Mouse (Mus musculus): ENCODE results near the gene Tnfaip2.

The Tnfaip2 gene

DNA sequence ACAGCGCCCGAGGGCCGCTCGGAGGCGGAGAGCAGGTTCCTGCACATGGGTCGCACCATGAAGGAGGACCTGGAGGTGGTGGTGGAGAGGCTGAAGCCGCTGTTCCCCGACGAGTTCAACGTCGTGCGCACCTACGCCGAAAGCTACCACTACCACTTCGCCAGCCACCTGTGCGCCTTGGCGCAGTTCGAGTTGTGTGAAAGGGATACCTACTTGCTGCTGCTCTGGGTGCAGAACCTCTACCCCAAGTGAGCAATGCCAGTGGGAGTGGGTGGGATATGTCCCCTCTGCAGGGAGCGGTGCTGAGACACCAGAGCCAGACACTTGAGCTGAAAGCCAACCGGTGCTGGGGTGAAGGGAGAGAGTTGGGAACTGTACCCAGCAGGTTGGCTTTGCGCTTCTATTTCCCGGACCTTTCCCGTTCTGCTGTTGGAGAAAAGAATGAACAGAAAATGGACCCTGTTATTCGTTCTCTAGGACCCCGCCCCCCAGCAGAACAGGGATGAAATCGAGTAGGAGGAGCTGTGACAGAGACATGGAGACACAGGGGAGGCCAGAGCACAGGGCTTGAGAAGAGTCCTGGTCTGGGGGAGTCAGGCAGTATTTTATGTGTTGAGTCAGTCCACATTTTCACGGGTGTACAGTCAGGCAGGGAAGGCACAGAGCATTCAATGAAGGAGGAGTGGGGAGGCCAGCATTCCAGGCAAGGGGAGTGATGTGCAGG lies 3.8 kb downstream of the Tnfaip2 start:
- no peak for DNase-seq

DNA sequence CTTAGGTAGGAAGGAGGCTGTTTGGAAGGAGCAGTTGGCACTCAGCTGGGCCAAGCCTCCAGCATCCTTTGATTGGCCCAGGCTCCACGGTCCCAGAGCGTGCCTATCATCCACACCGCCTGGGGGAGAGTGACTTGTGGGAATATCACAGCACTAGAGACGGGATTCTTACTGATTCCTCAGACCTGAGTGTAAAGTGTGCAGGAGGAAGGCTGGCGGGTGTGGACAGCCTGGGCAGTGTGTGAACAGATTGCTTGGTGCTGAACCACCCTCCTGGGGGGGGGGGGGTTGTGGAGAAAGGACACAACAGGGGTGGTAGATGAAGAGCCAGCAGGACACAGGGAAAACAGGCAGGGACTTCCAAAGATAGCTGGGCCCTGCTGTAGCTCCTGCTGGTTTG lies 4.5 kb downstream of the Tnfaip2 start:
- DNase-seq, result no peak

DNA sequence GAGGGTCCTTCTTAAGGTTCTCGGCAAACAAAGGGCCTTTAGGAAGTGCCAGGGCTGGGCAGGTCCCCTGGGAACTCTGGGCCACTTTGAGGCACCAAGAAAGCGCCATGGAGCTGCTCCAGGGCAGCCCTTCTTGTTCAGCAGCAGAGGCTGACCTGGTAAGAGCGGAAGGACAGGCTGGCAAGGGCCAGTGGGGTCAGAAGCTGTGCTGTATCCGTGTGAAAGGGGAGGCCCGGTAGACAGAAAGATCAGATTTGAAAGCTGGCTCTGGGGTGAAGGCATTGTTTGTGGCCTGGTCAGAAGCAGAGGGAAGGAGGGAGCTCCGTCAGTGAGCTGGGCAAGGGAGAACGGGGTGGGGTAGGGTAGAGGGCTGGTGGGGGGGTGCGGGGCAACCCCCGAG lies 5.1 kb downstream of the Tnfaip2 start:
- no peak for DNase-seq

DNA sequence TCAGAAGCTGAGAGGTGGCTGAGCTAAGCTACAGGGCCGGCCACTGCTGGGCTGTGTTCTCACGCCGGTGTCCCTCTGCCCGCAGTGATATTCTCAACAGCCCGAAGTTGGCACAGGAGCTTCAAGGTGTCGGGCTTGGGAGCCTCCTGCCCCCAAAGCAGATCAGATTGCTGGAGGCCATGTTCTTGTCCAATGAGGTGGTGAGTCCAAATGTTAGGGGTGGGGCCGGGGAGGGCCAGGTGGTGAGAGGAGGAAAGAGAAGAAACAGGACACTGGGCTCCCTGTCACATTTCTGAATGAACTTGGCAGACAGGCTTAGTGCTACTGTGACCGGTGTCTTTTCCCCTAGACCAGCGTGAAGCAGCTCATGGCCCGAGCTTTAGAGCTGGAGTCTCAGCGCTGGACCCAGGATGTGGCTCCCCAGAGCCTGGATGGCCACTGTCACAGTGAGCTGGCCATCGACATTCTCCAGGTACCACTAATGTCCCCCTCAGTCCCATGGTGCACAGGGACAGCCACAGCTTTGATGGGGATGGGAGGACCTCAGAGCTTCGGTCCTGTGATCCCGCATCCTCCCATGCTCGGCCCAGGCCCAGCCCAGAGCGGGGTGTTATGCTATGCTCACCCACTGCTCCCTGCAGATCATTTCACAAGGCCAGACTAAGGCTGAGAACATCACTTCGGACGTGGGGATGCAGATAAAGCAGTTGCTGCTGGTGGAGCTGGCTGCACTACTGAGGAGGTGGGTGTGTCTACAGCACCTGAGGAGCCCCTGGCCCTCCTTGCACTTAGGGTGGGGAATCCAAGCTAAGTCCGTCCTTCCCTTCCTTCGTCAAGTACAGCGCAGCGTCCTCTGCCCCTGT lies 5.9 kb downstream of the Tnfaip2 start:
- DNase-seq, result no peak

DNA sequence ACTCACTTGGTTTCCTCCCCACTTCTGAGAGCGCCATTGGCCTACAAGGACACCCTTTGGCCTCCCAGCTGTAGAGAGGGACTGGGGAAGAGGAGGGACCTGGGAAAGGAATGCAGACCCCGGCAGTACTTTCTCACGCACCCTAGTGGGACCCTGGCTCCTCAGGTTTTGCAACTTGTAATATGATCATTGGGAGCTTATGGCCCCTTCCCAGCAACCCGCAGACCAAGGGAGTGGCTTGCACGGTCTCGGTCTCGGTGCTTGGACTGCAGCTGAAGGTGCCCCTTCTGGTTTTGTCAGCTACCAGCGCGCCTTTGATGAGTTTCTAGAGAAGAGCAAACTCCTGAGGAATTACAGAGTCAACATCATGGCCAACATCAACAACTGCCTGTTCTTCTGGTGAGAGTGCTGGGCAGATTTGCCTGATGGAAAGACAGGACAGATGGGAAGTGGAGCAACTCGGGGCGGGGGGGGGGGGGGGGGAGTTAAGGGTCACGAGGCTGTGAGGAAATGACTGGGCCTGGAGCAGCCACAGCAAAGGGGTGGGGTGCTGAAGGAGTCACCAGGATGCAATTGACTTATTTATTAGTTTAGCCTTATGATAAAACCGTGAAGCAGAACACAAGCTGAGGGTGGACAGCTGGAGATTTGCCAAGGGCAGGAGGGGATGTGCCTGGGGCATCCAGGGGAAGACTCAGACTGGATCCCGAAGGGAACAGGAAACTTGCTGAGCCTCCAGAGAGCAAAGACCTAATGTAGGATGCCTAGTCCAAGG lies 6.8 kb downstream of the Tnfaip2 start:
- no peak for DNase-seq

DNA sequence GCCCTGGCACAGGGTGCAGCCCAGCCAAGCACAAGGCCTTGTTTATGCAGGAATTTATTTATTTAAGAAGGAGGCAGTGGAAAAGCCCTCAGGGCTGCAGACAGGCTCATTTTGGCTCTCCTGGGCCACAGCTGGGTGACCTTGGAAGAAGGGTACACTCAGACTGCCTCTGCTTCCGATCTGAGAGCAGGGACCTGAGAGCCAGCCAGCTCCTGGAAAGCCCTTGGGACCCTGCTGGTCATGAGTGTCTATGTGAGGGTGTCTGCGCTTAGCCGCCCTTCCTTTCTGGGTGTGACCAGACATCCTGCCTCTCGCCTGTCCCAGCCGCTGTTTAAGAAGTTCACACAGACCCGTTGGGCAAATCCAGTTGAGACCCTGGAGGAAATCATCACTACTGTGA lies 8.1 kb downstream of the Tnfaip2 start:
- DNase-seq, result no peak

DNA sequence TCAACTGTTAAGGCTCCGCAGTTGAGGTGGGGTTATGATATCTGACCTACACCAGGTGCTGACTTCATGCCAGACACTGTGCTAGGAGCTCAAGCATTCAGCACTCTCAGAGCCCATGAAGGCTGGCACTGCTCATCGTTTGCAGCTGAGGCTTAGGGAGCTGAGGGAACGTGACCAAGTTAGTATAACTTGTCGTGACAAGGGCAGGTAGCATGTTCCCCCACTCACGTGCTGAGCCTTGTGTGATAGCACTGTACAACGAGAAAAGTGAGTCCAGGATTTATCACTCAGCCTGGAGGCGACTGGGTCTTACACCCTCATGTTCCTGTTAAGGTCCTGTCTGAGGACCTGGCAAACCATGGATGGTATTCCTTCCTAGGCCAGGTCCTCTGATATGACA lies 9.3 kb downstream of the Tnfaip2 start:
- no peak for DNase-seq

DNA sequence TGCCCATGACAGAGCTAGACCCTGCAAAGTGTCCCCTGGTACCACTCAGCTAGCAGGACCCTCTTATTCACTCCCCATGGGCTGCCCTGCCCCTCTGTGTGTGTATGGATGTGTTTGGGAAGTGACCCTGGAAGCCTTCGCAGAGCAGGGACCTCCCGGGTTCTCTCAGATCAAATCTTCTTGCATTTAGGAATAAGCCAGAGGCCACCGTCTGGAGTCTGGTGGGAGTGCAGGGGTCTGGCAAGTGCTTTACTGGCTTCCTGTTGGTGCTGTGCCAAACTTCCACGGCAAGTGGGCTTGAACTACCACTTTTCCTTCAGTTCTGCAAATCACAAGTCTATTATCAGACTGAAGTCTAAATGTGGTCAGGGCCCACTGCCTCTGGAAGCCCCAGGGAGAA lies 11.8 kb downstream of the Tnfaip2 start:
- no peak for DNase-seq

DNA sequence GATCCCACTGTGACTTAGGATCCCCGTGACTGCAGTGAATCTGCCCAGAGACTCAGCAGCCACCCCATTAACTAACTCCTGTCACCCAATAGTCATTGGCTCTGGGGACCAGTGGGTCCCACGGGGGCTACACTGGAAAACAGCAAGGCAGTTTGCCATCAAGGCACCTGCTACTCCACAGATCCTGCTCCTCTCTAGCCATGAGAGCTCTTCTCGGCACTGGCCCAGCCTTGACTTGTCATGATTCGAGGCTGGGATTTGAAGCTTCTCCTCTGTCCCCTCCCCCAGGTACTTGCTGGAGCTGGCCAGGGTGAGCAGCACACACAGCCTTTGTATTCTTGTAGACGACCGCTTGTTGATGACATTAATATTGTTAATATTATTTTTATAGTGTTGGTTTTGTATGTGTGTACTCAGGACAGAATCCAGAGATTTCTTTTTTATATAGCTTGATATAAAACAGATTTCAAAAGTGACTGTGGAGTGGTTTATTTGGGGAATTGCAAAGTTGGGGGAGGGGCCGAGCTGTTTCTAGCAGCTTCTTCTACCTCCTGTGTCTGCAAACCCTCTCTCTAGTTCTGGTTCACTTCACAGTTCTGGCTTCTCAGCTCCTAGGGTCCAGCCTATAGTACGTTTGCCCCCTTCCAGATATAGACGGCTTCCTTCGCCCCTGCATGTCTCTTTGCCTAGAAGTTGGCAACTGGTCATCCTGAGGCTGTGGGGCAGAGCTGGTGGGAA lies 12.4 kb downstream of the Tnfaip2 start:
- DNase-seq, result no peak

DNA sequence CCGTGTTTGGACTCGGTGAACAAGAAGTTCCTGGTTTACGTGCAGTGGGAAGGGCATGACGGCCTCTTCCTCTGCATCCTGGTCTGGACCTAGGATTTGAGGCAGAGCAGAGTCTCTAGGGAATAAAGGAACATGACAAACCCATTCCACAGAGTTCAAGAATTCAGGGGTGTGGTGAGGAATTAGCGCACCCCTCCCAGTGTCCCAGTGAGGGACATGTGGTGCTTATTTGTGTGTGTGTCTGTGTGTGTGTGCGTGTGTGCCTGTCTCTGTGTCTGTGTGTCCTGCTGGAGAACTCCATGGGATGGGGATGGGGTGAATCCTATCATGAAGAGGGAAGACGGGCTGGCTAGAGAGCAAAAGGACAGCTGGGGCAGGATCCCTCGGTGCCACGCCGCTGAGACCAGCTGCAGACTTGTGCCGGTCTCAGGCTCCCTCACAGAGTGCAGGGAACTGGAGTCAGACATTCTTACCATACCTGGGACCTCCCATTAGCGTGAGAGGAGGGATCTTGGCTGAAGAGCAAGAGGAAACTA lies 13.1 kb downstream of the Tnfaip2 start:
- no peak for DNase-seq

DNA sequence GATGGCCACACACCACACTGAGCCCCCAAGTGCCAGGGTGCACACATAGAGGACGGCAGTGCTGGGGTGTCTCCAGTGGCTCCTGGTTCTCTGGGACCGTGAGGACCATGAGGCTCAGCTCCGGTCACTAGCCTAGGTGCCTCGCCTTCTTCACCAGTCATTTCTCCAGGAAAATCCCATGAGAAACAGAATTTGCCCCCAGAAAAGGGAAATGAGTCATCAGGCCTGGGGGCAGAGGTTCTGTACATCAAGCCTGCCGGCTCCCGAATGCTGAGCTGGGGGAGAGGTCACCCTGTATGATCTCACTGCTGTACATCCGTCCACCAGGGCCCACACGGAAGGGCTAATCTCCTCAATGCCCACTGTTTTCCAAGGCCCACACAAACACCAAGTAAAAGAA lies 13.6 kb downstream of the Tnfaip2 start:
- no peak for DNase-seq

DNA sequence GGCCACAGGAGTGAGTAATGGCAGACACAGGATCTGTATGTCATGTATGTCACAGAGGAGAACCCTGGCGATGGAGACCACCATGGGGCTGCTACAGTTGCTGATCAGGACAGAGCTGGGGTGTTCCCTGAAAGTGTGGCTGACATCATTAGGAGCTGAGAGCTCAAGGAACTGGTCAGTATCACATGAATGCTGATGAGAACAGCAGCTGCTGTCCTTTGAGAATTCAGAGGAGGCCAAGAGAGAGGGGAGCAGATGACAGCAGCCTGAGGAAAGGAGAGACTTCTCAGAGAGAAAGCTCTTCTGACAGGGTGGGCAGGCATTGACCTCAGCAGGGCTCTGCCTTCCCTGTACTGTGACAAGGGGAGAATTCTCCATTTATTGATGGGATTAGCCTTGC lies 15.5 kb downstream of the Tnfaip2 start:
- no peak for DNase-seq

DNA sequence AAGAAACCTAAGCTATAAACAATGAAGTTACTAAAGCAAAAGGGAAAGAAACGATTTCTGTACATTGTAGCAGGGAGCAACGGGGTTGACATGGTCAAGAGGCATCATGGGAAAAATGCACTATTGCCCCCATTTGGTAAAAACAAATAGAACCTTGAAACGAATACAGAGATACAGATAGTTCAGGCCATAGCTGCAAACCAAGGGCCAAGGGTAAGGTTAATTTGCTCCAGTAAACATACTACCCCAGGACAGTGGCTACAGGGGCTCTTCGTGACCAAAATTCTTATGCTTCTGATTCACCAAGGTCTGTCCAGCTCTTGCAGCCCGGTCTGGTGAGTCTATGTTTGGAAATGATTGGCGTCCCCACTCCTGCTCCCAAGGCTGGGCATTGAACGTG lies 21.3 kb downstream of the Tnfaip2 start:
- no peak for DNase-seq

DNA sequence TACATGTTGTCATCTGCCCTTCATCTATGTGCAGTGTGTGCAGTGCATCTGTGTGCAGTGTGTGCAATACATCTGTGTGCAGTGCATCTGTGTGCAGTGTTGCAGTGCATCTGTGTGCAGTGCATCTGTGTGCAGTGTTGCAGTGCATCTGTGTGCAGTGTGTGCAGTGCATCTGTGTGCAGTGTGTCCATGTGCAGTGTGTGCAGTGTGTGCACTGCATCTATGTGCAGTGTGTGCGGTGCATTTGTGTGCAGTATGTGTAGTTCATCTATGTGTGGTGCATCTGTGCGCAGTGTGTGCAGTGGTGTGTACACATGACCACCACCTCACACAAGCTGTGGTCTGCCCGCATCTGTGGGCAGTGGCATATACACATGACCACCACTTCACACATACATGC lies 24.1 kb downstream of the Tnfaip2 start:
- DNase-seq, result no peak

DNA sequence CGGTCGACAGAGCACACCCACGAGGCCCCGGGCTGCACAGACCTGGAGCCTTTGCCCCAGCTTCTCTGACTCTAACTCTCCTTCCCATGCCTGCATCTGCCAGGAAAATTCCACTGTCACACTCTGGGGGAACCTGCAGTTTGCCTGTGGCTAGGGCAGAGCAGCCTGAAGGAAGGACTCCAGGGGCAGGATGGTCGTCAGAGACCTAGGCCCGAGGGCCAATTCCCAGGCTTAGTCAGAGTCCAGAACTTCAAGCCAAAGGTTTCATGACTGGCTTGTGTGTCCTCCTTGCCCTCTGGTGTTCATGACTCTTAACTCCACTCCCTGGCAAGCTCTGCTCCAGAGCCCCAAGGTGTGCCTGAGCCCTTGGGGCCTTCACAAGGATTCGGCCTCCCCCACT lies 25.9 kb downstream of the Tnfaip2 start:
- DNase-seq, result no peak

DNA sequence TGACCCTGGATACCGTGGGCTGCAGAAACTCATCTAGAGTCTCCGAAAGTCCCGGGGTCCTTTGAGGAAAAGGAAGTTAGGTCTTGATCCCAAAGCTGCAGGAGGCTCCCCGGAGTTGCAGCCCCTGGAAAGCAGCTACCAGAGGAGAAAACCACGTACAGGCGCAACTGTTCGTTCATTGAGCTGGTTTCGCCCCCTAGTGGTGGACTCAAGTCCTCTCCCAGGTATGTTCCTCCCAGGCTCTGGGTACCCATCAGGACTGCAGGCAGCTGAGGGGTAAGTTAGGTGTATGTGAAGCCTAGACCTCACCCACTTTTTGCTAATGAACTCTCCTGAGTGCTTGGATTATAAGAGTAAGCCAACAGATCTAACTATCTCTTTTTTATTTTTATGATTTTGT lies 27.2 kb downstream of the Tnfaip2 start:
- DNase-seq, result peak; percentile 81

DNA sequence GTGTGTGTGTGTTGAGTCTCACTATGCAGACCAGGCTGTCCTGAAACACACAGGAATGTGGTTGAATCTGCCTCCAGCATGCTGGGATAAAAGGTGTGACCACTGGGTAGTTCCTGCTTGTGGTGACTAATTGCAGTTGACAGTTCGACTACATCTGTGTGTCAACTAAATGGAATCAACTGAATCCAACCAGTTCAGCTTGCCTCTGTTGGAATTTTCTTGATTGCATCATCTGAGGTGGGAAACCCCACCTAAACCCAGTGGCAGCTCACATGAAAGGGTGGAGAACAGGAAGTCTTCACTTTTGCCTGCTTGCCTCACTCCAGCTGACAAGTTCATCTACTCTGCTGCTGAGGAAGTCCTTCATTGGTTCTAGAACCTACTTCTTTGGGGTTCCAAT lies 28.9 kb downstream of the Tnfaip2 start:
- DNase-seq, result no peak

DNA sequence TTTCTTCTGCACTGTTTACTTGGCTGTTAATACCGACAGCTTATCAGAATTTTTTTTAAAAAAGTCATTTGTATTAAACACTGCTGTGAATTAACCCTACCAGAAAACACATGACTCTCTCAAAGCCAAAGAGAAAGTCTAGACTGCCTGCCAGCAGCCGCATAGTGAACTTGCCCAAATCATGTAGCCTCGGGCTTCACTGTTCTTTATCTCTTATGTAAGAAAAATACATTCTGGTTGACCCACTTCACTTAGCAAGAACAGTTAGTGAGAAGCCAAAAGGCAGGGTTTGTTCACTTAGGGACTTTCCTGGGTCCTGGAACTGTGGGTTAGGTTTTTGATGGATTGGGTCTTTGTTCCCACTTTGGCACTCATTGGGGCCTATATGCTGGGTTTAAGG lies 29.5 kb downstream of the Tnfaip2 start:
- DNase-seq, result no peak

DNA sequence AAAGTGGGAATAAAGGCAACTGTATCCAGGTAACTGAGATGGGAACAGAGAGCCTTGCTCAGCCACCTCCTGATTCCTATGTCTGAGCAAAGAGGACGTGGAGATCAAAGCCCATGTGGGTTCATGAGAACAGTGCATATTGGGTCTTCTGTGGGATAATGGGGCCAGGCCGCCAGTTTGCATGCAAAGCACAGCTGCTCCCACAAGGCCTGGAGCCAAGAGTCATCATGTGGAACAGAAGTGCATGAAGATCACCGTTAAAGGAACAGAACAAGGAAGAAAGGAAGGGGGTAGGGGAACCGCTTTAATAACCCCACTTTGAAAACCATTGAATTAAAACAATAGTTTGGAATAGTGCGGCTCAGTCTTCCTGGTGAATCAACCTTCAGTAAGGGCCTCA lies 30.6 kb downstream of the Tnfaip2 start:
- no peak for DNase-seq

DNA sequence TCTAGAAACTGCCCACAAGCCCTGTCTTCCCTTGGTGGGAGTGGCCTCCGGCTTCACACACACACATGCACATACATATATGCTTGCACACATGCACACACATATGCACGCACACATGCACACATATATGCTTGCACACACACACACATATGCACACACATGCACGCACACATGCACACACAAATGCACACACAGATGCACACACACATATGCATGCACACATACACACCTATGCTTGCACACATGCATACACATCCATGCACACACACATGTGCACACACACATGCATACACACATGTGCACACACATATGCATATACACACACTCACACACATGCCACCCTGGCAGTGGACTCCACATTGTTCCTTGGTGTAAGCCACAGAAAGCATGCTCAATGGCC lies 32.1 kb downstream of the Tnfaip2 start:
- no peak for DNase-seq

DNA sequence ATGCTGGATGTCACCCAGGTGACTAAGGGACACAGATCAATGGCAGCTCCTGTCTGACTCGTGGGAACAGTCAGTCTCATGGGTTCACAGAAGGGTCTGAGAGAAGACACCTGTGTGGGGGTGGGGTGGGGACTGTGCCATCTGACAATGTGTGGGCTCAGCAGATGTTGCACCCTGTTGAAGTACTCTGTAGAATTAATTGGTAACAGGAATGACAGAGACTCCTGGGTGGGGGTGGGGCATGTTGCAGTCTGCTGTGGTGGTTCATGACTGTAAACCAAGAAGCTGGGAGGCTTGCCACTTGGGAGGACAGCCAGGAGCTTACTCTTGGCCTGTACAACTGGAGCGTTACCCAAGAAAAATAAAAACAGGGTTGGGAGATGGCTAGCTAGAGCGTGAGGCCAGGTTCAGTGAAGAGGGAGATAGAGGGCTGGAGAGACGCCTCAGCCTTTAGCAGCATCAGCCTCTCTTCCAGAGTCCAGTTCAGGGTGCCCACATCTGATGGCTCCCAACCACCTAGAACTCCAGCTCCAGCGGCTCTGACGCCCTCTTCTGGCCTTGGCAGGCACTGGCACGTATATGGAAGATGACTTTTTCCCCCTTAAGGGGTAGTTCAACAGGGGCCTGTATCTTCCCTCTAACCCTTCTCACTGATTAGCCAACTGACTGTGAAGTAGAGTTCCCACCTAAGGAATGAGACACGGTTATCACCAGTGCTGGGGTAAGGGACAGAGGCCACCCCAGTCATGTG lies 32.8 kb downstream of the Tnfaip2 start:
- no peak for DNase-seq

DNA sequence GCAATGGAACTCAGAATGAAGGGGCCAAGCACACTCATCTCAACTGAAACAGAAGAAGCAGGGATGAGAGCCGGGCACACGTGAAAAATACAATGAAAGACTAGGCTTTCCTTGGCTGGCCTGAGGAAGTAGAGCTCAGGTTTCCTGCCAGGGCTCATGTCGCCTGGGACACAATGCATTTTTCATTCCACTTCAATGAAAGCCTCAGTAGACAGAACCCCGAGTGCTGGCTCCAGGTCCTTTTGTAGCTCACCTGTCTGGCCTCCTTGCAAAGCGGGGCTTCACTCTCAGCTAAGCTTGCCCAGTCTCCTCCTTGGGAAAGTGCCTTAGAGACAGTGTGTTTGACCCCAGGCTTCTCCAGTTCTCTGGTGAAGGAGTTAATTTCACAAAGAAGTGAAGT lies 36.7 kb downstream of the Tnfaip2 start:
- DNase-seq, result no peak
